Mouse (Mus musculus) heart, adult 9 months (tissue): Measurements from ENCODE around the gene Atad2b.

Experiments used
- DNase-seq, 2 experiments: peaks; one replicate each; pipeline ENCODE4 v3.0.0; 2022; ENCODE audit warnings: low spot score in 2 of 2

Gene Atad2b

DNA sequence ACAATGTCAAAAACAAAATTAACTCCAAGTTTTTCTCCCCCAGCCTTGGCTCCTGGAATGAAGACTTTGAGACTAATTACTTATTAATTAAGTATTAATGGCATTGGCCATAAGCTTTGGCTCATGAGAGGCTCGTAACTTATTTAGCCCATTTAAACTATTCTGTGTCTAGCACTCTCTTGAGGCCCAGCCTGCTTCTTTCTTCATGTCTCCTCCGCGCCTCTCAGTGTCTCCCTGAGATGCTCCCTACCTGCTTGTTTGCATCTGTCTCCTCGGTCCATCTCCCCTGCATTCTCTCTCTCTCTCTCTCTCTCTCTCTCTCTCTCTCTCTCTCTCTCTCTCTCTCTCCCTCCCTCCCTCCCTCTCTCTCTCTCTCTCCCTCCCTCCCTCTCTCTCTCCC lies 164.3 kb downstream of the Atad2b start:
- no peak for DNase-seq

DNA sequence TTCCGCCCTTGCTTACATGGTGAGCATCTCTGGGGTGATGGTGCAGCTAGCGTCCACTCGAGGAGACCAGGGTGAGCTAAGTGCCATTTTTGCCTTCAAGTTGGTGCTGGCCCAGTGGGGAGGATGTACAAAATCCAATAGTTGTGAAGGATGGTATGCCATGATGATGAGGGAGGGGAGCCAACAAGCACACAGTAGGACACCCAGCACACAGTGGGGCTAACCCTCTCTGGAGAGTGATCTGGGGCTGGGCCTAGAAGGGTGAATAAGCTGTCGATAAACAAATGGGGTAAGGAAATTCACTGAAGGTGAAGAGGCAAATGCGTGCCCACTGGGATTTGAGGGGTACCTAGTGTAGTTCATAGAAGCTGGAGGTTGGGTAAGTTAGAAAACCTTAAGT lies 167.6 kb downstream of the Atad2b start:
- no peak for DNase-seq

GRCm38 (mm10) chr12:5087787-5088519 lies 170.8 kb downstream of the Atad2b start:
- peak; percentile 27 to 42 for DNase-seq

DNA sequence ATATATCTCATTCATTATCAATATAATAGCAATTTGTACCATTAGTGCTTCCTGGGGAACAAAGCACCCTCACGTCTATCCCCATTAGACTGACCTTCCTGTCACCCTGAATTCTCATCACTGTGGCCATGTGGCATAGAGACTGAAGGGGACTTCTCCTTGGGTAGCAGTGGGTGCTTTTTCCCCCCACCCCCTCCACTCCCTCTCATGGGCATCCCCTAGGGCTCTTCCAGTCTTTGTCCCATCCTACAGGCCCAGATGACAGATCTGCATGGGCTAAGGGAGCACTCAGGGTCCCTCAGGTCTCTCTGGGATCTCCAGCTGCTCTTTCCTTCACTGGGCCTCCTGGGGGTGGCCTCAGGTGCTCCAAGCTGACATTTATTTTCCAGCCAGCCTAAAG lies 171.5 kb downstream of the Atad2b start:
- DNase-seq: no peak
